Mouse (Mus musculus): ENCODE results near the gene Pla2g6.

GRCm38 (mm10) chr15:79351331-79351767, 23.2 kb upstream of the Pla2g6 start:
- TF ChIP-seq CTCF (IDR thresholded peaks at IDR 0.05; ENCODE audit: control insufficient read depth, insufficient read depth, insufficient replicate concordance, low read depth, low read length) (no peak), POLR2A (IDR thresholded peaks at IDR 0.05; ENCODE audit: control insufficient read depth, low read depth, low read length) (no peak)

Measured in testis, adult 2 months (tissue).